Mouse (Mus musculus): ENCODE results near the gene Mmp9.

- no peak for TF ChIP-seq CTCF (conservative IDR thresholded peaks at IDR 0.05; ENCODE audit: insufficient read depth, insufficient read length, low read depth, low read length)
- no peak for TF ChIP-seq POLR2A (IDR thresholded peaks at IDR 0.05; ENCODE audit: low read depth, low read length)
These were observed 55.4 kb downstream of the Mmp9 start for GRCm38 (mm10) chr2:164995976-164996375.

Data from kidney, adult 2 months (tissue).